Mouse (Mus musculus) naive thymus-derived CD4-positive, alpha-beta T cell, adult 5 months (primary cell): ENCODE results near the gene Twist1. TPM values are rescaled to one million over a fixed set of nuclear protein-coding genes. Genes with fewer than 3 reads are reported as not detected.

Experiments used
- polyA plus RNA-seq: library from polyadenylated mRNA; unstranded; fragments of 100-300 nt; shearing (Covaris generic); gene quantifications from one replicate; pipeline ENCODE4 v1.2.1, GENCODE M21; 2017

The Twist1 gene
- polyA plus RNA-seq: not detected

DNA sequence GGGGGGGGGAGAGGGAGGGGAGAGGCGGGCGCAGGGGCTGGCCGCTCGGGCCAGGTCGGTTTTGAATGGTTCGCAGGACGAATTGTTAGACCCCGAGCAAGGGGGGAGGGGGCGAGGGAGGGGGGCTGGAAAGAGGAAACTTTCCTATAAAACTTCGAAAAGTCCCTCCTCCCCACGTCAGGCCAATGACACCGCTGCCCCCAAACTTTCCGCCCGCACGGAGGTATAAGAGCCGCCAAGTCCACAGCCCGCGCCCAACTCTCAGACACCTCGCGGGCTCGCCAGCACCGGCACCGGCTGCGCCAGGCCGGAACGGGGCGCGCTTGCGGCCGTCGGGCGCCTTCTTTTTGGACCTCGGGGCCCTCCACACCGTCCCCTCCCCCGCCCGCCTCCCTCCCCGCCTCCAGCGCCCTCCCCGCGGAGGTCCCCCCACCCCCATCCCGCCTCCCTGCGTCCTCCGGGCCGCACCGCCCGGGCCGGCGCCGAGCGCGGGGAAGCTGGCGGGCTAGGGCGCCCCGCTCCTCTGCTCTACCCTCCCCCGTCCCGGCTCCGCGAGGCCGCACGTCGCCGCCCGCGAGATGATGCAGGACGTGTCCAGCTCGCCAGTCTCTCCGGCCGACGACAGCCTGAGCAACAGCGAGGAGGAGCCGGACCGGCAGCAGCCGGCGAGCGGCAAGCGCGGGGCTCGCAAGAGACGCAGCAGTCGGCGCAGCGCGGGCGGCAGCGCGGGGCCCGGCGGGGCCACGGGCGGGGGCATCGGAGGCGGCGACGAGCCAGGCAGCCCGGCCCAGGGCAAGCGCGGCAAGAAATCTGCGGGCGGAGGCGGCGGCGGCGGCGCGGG lies at the start of gene Twist1:
Twist1 (plus strand) TSS at position 272 of the 841 bp plus-strand sequence.

DNA sequence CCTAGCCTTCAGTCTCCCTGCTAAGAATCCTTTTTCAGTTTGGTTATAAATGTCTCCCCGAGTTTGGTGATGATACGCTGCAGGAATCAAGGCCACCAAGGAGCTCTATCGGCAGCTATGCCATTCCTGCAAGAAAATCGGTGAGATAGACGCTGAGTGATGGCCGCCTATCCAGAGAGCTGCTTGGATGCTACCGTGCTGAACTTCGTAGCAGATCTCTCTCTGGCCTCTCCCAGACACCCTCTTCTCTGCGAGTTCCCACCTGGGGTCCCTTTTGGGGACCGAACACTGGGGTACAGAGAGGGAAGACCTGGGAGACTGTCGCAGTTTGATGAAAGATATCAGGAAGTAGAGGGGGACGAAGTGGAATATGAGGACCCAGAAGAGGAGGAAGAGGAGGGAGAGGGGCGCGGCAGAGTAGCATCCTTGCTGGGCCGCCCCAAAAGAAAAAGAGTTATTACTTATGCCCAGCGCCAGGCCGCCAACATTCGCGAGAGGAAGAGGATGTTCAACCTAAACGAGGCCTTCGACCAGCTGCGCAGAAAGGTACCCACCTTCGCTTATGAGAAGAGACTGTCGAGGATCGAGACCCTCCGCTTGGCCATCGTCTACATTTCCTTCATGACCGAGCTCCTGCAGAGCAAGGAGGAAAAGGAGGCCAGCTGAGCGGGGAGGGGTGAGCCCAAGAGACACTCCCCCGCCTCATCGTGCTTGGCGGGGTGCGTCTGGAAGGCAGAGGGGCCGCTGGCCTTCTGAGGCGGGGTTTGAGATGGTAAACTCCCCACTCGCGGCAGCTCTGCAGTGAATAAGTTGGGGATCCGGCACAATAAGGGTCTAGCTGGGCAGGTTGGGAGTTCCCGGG lies 28.9 kb upstream of the Twist1 start, which contains the start of gene Ferd3l:
Ferd3l (plus strand) TSS at position 95 of the 862 bp plus-strand sequence.

Other genes with a start within 250 kb of the Twist1 start
- not detected for gene Ferd3l, start 29.2 kb upstream of the Twist1 start, polyA plus RNA-seq